Mouse (Mus musculus): Measurements from ENCODE around the gene Nrd1. TPM values are rescaled to one million over a fixed set of nuclear protein-coding genes. Genes with fewer than 3 reads are reported as not detected.

Gene Nrd1
- total and polyA plus RNA-seq, 2 experiments from 2014 or later: 50.7 to 61.2 TPM

DNA sequence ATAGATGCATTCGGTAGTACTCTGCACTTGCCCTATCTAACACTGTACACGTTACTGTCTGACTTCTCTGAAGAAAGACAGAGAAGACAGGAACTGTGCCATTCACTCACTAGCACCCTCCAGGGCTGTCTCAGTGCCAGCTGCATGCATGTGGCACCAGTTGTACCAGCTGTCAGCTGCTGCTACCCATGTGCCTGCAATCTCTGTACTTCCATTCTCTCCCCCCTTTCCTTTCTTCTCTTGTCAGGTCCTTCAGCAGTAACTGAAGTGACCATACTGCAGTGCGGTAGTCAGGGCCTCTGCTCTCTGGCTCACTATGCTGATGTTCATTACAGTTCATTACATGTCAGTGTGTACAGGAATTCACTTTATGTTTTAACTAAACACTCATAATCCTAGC lies 105.6 kb downstream of the Nrd1 start:
- no peaks in the 10 kb centered on the region for H3K4me1 ChIP-seq (ENCODE audit: insufficient read depth)
- peak; percentile 48; the same call in 1 of the 2 replicates for ATAC-seq

DNA sequence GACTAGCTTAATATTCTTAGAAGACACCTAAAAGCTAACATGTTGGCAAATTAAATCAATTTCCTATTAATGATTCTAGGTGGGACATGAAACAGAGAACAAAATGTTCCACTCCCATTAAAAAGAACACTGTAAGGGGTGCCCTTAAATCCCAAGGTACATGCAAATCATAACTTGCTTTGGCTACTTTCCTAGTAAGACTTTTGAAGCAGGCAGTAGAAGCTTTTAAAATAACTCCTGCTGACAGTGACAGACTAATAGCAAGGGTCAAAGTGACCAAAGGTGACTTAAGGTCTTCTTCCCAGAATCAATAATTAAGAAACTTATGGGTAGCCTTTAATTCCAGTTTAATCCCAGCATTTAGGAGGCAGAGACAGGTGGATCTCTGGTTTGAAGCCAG lies 106.1 kb downstream of the Nrd1 start:
- no peak for DNase-seq
- Histone ChIP-seq H3K9me3 (ENCODE audit: low read length) (no peaks in the 10 kb centered on the region), H3K4me2 (ENCODE audit: low read depth) (no peak overlapping the region), H3K9ac (no peak overlapping the region), H3K36me3 (ENCODE audit: insufficient read depth) (no peaks in the 10 kb centered on the region), H3K4me3 (ENCODE audit: low read depth, low read length) (no peak overlapping the region), H3K27me3 (ENCODE audit: insufficient read depth, low read length) (no peaks in the 10 kb centered on the region), H3K27ac (ENCODE audit: low read depth, low read length) (no peak overlapping the region), H3K4me1 (ENCODE audit: insufficient read depth) (no peaks in the 10 kb centered on the region)
- ATAC-seq: no peak
- no peak for TF ChIP-seq CTCF (IDR thresholded peaks at IDR 0.05; ENCODE audit: low read depth)

More for the DNA sequence above, 105.6 kb downstream of the Nrd1 start:
- Histone ChIP-seq H3K4me2 (ENCODE audit: low read depth) (no peak overlapping the region), H3K27me3 (ENCODE audit: insufficient read depth, low read length) (no peaks in the 10 kb centered on the region), H3K36me3 (ENCODE audit: insufficient read depth) (no peaks in the 10 kb centered on the region), H3K9me3 (ENCODE audit: low read length) (no peaks in the 10 kb centered on the region), H3K4me3 (ENCODE audit: low read depth, low read length) (no peak overlapping the region), H3K27ac (ENCODE audit: low read depth, low read length) (no peak overlapping the region), H3K9ac (no peak overlapping the region)
- TF ChIP-seq CTCF (IDR thresholded peaks at IDR 0.05; ENCODE audit: low read depth): no peak
- DNase-seq: peak; percentile 20
- WGBS: 51% methylated on average over 3 of the region's 3 CpGs

DNA sequence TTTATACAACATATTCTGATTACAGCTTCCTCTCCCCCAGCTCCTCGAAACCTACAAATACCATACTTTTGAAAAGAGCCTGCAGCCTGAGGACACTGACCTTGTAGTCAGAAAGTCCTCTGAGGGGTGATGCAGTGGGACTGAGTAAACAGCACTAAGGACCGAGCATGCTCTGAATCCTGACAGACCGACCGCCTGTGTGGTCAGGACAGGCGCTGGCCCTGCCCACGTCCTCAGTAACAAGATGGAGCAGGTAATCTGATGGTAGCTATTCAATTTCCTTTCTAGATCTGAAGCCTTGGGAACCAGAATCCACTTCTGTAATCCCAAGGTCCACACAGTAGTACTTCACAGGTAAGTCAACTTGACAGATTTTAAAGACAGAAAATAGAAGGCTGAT lies 108.6 kb downstream of the Nrd1 start:
- H3K4me2 ChIP-seq (ENCODE audit: low read depth): no peak overlapping the region
- WGBS: 86% methylated on average over 6 of the region's 6 CpGs
- no peak overlapping the region for H3K27ac ChIP-seq (ENCODE audit: low read depth, low read length)
- H3K36me3 ChIP-seq (ENCODE audit: insufficient read depth): no peaks in the 10 kb centered on the region
- DNase-seq (no peak), ATAC-seq (no peak)
- TF ChIP-seq CTCF (IDR thresholded peaks at IDR 0.05; ENCODE audit: low read depth): no peak
- H3K9ac ChIP-seq: no peak overlapping the region
- H3K4me3 ChIP-seq (ENCODE audit: low read depth, low read length): no peak overlapping the region
- no peaks in the 10 kb centered on the region for H3K27me3 ChIP-seq (ENCODE audit: insufficient read depth, low read length)
- no peaks in the 10 kb centered on the region for H3K9me3 ChIP-seq (ENCODE audit: low read length)
- H3K4me1 ChIP-seq (ENCODE audit: insufficient read depth): no peaks in the 10 kb centered on the region

DNA sequence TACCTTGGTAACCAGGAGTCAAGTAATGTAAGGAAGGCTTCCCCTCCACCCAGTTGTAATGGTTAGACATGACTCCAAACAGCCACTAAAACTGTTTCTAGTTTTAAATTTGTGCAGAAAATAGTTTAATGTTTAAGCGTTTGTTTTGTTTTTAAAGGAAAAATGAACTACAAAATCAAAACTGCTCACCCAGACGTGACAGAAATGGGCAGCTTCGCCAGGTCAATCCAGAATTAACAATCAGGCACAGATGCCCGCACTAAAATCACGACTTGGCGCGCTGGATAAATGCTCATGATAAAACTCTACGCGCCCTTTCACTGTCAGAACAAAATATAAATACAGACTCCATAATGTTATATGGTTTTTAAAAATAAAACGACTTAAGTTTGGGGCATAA lies 109.2 kb downstream of the Nrd1 start:
- H3K4me3 ChIP-seq (ENCODE audit: low read depth, low read length): no peak overlapping the region
- no peaks in the 10 kb centered on the region for H3K9me3 ChIP-seq (ENCODE audit: low read length)
- DNase-seq (no peak), ATAC-seq (no peak)
- no peaks in the 10 kb centered on the region for H3K36me3 ChIP-seq (ENCODE audit: insufficient read depth)
- no peaks in the 10 kb centered on the region for H3K27me3 ChIP-seq (ENCODE audit: insufficient read depth, low read length)
- WGBS: 84% methylated on average over 10 of the region's 10 CpGs
- no peak overlapping the region for H3K9ac ChIP-seq
- H3K4me1 ChIP-seq (ENCODE audit: insufficient read depth): no peaks in the 10 kb centered on the region
- TF ChIP-seq CTCF (IDR thresholded peaks at IDR 0.05; ENCODE audit: low read depth): no peak
- H3K4me2 ChIP-seq (ENCODE audit: low read depth): no peak overlapping the region
- no peak overlapping the region for H3K27ac ChIP-seq (ENCODE audit: low read depth, low read length)

DNA sequence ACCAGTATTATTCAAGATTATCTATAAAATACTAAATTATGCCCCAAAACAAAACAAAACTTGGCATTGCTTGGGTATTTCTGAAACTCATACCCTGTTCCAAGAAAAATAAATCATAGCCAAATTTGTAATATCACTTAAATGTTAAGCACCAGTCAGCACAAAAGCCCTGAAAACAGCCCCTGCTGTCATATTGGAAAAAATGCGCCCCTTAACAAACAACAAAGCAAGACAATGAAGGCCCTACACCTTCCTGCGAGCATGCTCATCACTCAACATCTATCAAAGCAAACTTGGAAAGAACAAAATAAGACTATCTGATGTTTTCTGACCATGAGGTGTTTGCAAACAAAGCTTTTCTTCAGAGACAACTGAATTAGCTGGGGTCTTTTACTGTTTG lies 110.5 kb downstream of the Nrd1 start:
- TF ChIP-seq CTCF (IDR thresholded peaks at IDR 0.05; ENCODE audit: low read depth): no peak
- no peak for ATAC-seq
- no peak overlapping the region for H3K9ac ChIP-seq
- DNase-seq: no peak
- no peak overlapping the region for H3K4me2 ChIP-seq (ENCODE audit: low read depth)
- H3K27me3 ChIP-seq (ENCODE audit: insufficient read depth, low read length): no peaks in the 10 kb centered on the region
- H3K27ac ChIP-seq (ENCODE audit: low read depth, low read length): no peak overlapping the region
- H3K36me3 ChIP-seq (ENCODE audit: insufficient read depth): no peaks in the 10 kb centered on the region
- 74% methylated on average over 2 of the region's 2 CpGs for WGBS
- H3K4me3 ChIP-seq (ENCODE audit: low read depth, low read length): no peak overlapping the region
- no peaks in the 10 kb centered on the region for H3K9me3 ChIP-seq (ENCODE audit: low read length)
- no peaks in the 10 kb centered on the region for H3K4me1 ChIP-seq (ENCODE audit: insufficient read depth)

MicroRNAs encoded within 50 kb of the gene (microRNA counts, 519-probe panel; counts per million panel counts)
- microRNA mmu-miR-761: not detected

Small RNAs within 50 kb of the gene (microRNA-seq; reads per million reads assigned to microRNA genes)
- 0 reads per million in 2 experiments for gene Mir761

Other genes starting within 250 kb of the Nrd1 start
- 32.5 and 39.2 TPM in 2 replicates for gene Zfyve9, start 219.9 kb upstream of the Nrd1 start, total RNA-seq (2014; rRNA removed)
- 5.1 and 6.8 TPM in 2 replicates for gene Zfyve9, start 219.9 kb upstream of the Nrd1 start, polyA plus RNA-seq (2015; fragmentation: Nextera tagmentation; extraction: Ambion mirVana)
- gene Btf3l4, start 167.0 kb upstream of the Nrd1 start, total RNA-seq (2014; rRNA removed): 119 and 164 TPM in 2 replicates
- gene Btf3l4, start 167.0 kb upstream of the Nrd1 start, polyA plus RNA-seq (2015; fragmentation: Nextera tagmentation; extraction: Ambion mirVana): 186 and 197 TPM in 2 replicates
- 54.0 and 71.9 TPM in 2 replicates for gene Txndc12, start 166.1 kb upstream of the Nrd1 start, total RNA-seq (2014; rRNA removed)
- 65.1 and 71.9 TPM in 2 replicates for gene Txndc12, start 166.1 kb upstream of the Nrd1 start, polyA plus RNA-seq (2015; fragmentation: Nextera tagmentation; extraction: Ambion mirVana)
- gene Kti12, start 152.9 kb upstream of the Nrd1 start, total RNA-seq (2014; rRNA removed): 20.1 and 34.4 TPM in 2 replicates
- 26.3 and 32.2 TPM in 2 replicates for gene Kti12, start 152.9 kb upstream of the Nrd1 start, polyA plus RNA-seq (2015; fragmentation: Nextera tagmentation; extraction: Ambion mirVana)
- 0.86 and 1.1 TPM in 2 replicates for gene A730015C16Rik, start 152.0 kb upstream of the Nrd1 start, total RNA-seq (2014; rRNA removed)
- 0.93 and 1.2 TPM in 2 replicates for gene A730015C16Rik, start 152.0 kb upstream of the Nrd1 start, polyA plus RNA-seq (2015; fragmentation: Nextera tagmentation; extraction: Ambion mirVana)
- gene Rab3b, start 121.6 kb upstream of the Nrd1 start, total RNA-seq (2014; rRNA removed): 70.2 and 86.2 TPM in 2 replicates
- gene Rab3b, start 121.6 kb upstream of the Nrd1 start, polyA plus RNA-seq (2015; fragmentation: Nextera tagmentation; extraction: Ambion mirVana): 287 and 298 TPM in 2 replicates
- 67.0 and 86.4 TPM in 2 replicates for gene Osbpl9, start 201.6 kb downstream of the Nrd1 start, total RNA-seq (2014; rRNA removed)
- 42.3 and 53.6 TPM in 2 replicates for gene Osbpl9, start 201.6 kb downstream of the Nrd1 start, polyA plus RNA-seq (2015; fragmentation: Nextera tagmentation; extraction: Ambion mirVana)
- 0.23 and 0.62 TPM in 2 replicates for gene Calr4, start 233.8 kb downstream of the Nrd1 start, total RNA-seq (2014; rRNA removed)
- gene Calr4, start 233.8 kb downstream of the Nrd1 start, polyA plus RNA-seq (2015; fragmentation: Nextera tagmentation; extraction: Ambion mirVana): 0.08 and 0.29 TPM in 2 replicates

Data from forebrain, postnatal 0 days (tissue).